Mouse (Mus musculus) kidney, adult 9 months (tissue): ENCODE measurements at regions not wholly inside any gene's neighbourhood (a gene's known extent, or its start where the extent isn't known, plus 50 kb on each side); places are given as distances from the start of the nearest gene placed in this dataset.

Source experiments
- DNase-seq: peaks from one replicate; pipeline ENCODE4 v3.0.0; 2022

GRCm38 (mm10) chr11:19145991-19146390 is 127.2 kb upstream of the Meis1 start:
- peak; percentile 43 for DNase-seq

GRCm38 (mm10) chr11:19151026-19151425 is 132.2 kb upstream of the Meis1 start:
- DNase-seq = no peak

GRCm38 (mm10) chr11:19153714-19154113 is 134.9 kb upstream of the Meis1 start:
- DNase-seq = no peak

- no peak for DNase-seq
These were observed 136.2 kb upstream of the Meis1 start for GRCm38 (mm10) chr11:19154813-19155616.

GRCm38 (mm10) chr11:19155617-19155983 is 136.8 kb upstream of the Meis1 start:
- no peak for DNase-seq

- DNase-seq = no peak
These were observed 141.4 kb upstream of the Meis1 start for GRCm38 (mm10) chr11:19160227-19160626.

- DNase-seq = no peak
These were observed 141.9 kb upstream of the Meis1 start for GRCm38 (mm10) chr11:19160669-19161068.

GRCm38 (mm10) chr11:19170938-19171337 is 152.2 kb upstream of the Meis1 start:
- DNase-seq = no peak

GRCm38 (mm10) chr11:19174305-19175017 is 155.7 kb upstream of the Meis1 start:
- DNase-seq = no peak

GRCm38 (mm10) chr11:19179290-19179689 is 160.5 kb upstream of the Meis1 start:
- DNase-seq = no peak

- no peak for DNase-seq
These were observed 171.0 kb upstream of the Meis1 start for GRCm38 (mm10) chr11:19189778-19190177.

GRCm38 (mm10) chr11:19194464-19194863 is 175.7 kb upstream of the Meis1 start:
- DNase-seq = no peak

- no peak for DNase-seq
These were observed 179.0 kb upstream of the Meis1 start for GRCm38 (mm10) chr11:19197790-19198189.

GRCm38 (mm10) chr11:19202602-19203517 is 184.1 kb upstream of the Meis1 start:
- no peak for DNase-seq

GRCm38 (mm10) chr11:19203518-19203900 is 184.7 kb upstream of the Meis1 start:
- DNase-seq = no peak

GRCm38 (mm10) chr11:19203968-19204367 is 185.2 kb upstream of the Meis1 start:
- peak; percentile 77 for DNase-seq

- peak; percentile 20 for DNase-seq
These were observed 185.7 kb upstream of the Meis1 start for GRCm38 (mm10) chr11:19204521-19204920.

GRCm38 (mm10) chr11:19205174-19205573 is 186.4 kb upstream of the Meis1 start:
- DNase-seq = no peak

- no peak for DNase-seq
These were observed 200.7 kb upstream of the Meis1 start for GRCm38 (mm10) chr11:19219476-19219875.

GRCm38 (mm10) chr11:19221442-19221841 is 202.7 kb upstream of the Meis1 start:
- no peak for DNase-seq

- DNase-seq = no peak
These were observed 208.0 kb upstream of the Meis1 start for GRCm38 (mm10) chr11:19226756-19227155.

- DNase-seq = no peak
These were observed 208.9 kb upstream of the Meis1 start for GRCm38 (mm10) chr11:19227716-19228115.

GRCm38 (mm10) chr11:19246390-19247114 is 227.8 kb upstream of the Meis1 start:
- no peak for DNase-seq
